Mouse (Mus musculus) CH12.LX (cell line): ENCODE data around the gene Emd. TPM values are rescaled to one million over a fixed set of nuclear protein-coding genes. Genes with fewer than 3 reads are reported as not detected.

Experiments used
- DNase-seq: peaks from one replicate; pipeline ENCODE4 v3.0.0-alpha.2; 2013; ENCODE audit errors: extremely low read depth
- H3K27ac ChIP-seq: 2 replicates; pipeline ENCODE4 v1.5.1; 2012; ENCODE audit warnings: low read depth, mild to moderate bottlenecking, control low read depth, moderate library complexity; ENCODE audit not compliant: insufficient read depth
- H3K27me3 ChIP-seq: replicated peaks from 2 replicates; pipeline ENCODE3; 2012; ENCODE audit warnings: inconsistent platforms
- H3K36me3 ChIP-seq, 2 experiments: replicated peaks in 1 of 2; 2 replicates each; pipeline versions ENCODE3 to v1.6.1; 2012; ENCODE audit warnings: inconsistent platforms in 1 of 2, low read length in 1 of 2, mild to moderate bottlenecking in 1 of 2, mixed read lengths in 1 of 2, moderate library complexity in 1 of 2; ENCODE audit not compliant: control insufficient read depth in 1 of 2, insufficient read depth in 1 of 2
- H3K4me1 ChIP-seq, 2 experiments: 2 replicates each; pipeline ENCODE4 v1.6.1; 2012; ENCODE audit warnings: inconsistent platforms in 1 of 2, moderate library complexity in 1 of 2; ENCODE audit not compliant: insufficient read depth in 2 of 2, control insufficient read depth in 1 of 2
- H3K4me2 ChIP-seq: 2 replicates; pipeline ENCODE4 v1.6.1; 2012; ENCODE audit warnings: low read depth, mild to moderate bottlenecking, control low read depth; ENCODE audit not compliant: poor library complexity, insufficient read depth, severe bottlenecking
- H3K4me3 ChIP-seq, 3 experiments: fragments of 150-350 bp in 1 of 3; sonication (generic) in 1 of 3; replicated peaks in 1 of 3; 2 replicates each; pipeline versions ENCODE3 to v1.5.1; 2011 to 2012; ENCODE audit warnings: low read depth in 2 of 3, low read length in 2 of 3, mild to moderate bottlenecking in 2 of 3, moderate library complexity in 2 of 3, control low read depth in 1 of 3, improper control_type of control experiment in 1 of 3, inconsistent platforms in 1 of 3, mixed read lengths in 1 of 3; ENCODE audit not compliant: poor library complexity in 1 of 3
- H3K79me2 ChIP-seq: replicated peaks from 2 replicates; pipeline ENCODE4 v1.6.1; 2012; ENCODE audit warnings: mild to moderate bottlenecking, moderate library complexity; ENCODE audit not compliant: control insufficient read depth, poor library complexity, insufficient read depth, severe bottlenecking; ENCODE audit errors: extremely low read depth
- H3K9ac ChIP-seq: 2 replicates; pipeline ENCODE4 v1.6.1; 2012; ENCODE audit warnings: low read depth, mild to moderate bottlenecking, control low read depth, moderate library complexity; ENCODE audit not compliant: insufficient read depth
- H3K9me3 ChIP-seq: replicated peaks from 2 replicates; pipeline ENCODE3; 2012; ENCODE audit warnings: low read length, inconsistent platforms, mixed read lengths
- BHLHE40 ChIP-seq: IDR thresholded peaks from 2 replicates; pipeline ENCODE4 v1.6.1; 2011; ENCODE audit warnings: mild to moderate bottlenecking, low read depth, low read length, improper control_type of control experiment
- CHD1 ChIP-seq: IDR thresholded peaks from 2 replicates; pipeline ENCODE4 v1.6.1; 2012; ENCODE audit warnings: low read depth, low read length, improper control_type of control experiment, inconsistent platforms
- CHD2 ChIP-seq: IDR thresholded peaks from 2 replicates; pipeline ENCODE4 v1.6.1; 2011; ENCODE audit warnings: low read length, improper control_type of control experiment
- ELF1 ChIP-seq: IDR thresholded peaks from 2 replicates; pipeline ENCODE4 v1.6.1; 2014; ENCODE audit warnings: low read depth, mild to moderate bottlenecking, inconsistent platforms, low read length, improper control_type of control experiment
- EP300 ChIP-seq: IDR thresholded peaks from 2 replicates; pipeline ENCODE4 v1.6.1; 2011; ENCODE audit warnings: low read length, improper control_type of control experiment
- ETS1 ChIP-seq: conservative IDR thresholded peaks from 2 replicates; pipeline ENCODE4 v1.6.1; 2012; ENCODE audit warnings: low read depth, mild to moderate bottlenecking, inconsistent platforms, low read length, improper control_type of control experiment, moderate library complexity
- GABPA ChIP-seq: IDR thresholded peaks from 2 replicates; pipeline ENCODE4 v1.6.1; 2012; ENCODE audit warnings: low read depth, low read length, improper control_type of control experiment, inconsistent platforms; ENCODE audit not compliant: insufficient replicate concordance
- IRF4 ChIP-seq: IDR thresholded peaks from 2 replicates; pipeline ENCODE4 v1.6.1; 2014; ENCODE audit warnings: low read depth, mild to moderate bottlenecking, inconsistent platforms, low read length, improper control_type of control experiment
- JUN ChIP-seq: IDR thresholded peaks from 2 replicates; pipeline ENCODE4 v1.6.1; 2011; ENCODE audit warnings: low read depth, mild to moderate bottlenecking, low read length, improper control_type of control experiment, moderate library complexity; ENCODE audit not compliant: insufficient read depth
- JUND ChIP-seq: conservative IDR thresholded peaks from 2 replicates; pipeline ENCODE4 v1.6.1; 2011; ENCODE audit warnings: low read depth, low read length, improper control_type of control experiment
- KAT2A ChIP-seq: IDR thresholded peaks from 2 replicates; pipeline ENCODE4 v1.6.1; 2012; ENCODE audit warnings: low read length, improper control_type of control experiment, inconsistent platforms; ENCODE audit not compliant: insufficient replicate concordance
- MAX ChIP-seq: IDR thresholded peaks from 2 replicates; pipeline ENCODE4 v1.6.1; 2011; ENCODE audit warnings: low read length, improper control_type of control experiment
- MAZ ChIP-seq: IDR thresholded peaks from 2 replicates; pipeline ENCODE4 v1.6.1; 2012; ENCODE audit warnings: low read depth, mild to moderate bottlenecking, inconsistent platforms, low read length, improper control_type of control experiment, moderate library complexity
- MEF2A ChIP-seq: IDR thresholded peaks from 2 replicates; pipeline ENCODE4 v1.6.1; 2014; ENCODE audit warnings: low read depth, mild to moderate bottlenecking, inconsistent platforms, low read length, improper control_type of control experiment, borderline replicate concordance
- MXI1 ChIP-seq: IDR thresholded peaks from 2 replicates; pipeline ENCODE4 v1.6.1; 2011; ENCODE audit warnings: mild to moderate bottlenecking, low read depth, low read length, improper control_type of control experiment
- MYC ChIP-seq: IDR thresholded peaks from 2 replicates; pipeline ENCODE4 v1.6.1; 2011; ENCODE audit warnings: low read depth, mild to moderate bottlenecking, improper control_type of control experiment, low read length
- NELFE ChIP-seq: IDR thresholded peaks from 2 replicates; pipeline ENCODE4 v1.6.1; 2011; ENCODE audit warnings: low read depth, low read length, improper control_type of control experiment
- NRF1 ChIP-seq: IDR thresholded peaks from 2 replicates; pipeline ENCODE4 v1.6.1; 2014; ENCODE audit warnings: low read depth, mild to moderate bottlenecking, inconsistent platforms, low read length, improper control_type of control experiment, moderate library complexity
- PAX5 ChIP-seq: IDR thresholded peaks from 2 replicates; pipeline ENCODE4 v1.6.1; 2012; ENCODE audit warnings: low read length, inconsistent platforms, mixed read lengths
- POLR2A ChIP-seq: IDR thresholded peaks from 2 replicates; pipeline ENCODE4 v1.6.1; 2011; ENCODE audit warnings: low read depth, mild to moderate bottlenecking, improper control_type of control experiment, low read length
- POLR2AphosphoS2 ChIP-seq: IDR thresholded peaks from 2 replicates; pipeline ENCODE4 v1.6.1; 2011; ENCODE audit warnings: low read depth, low read length, improper control_type of control experiment
- RAD21 ChIP-seq: IDR thresholded peaks from 2 replicates; pipeline ENCODE4 v1.6.1; 2011; ENCODE audit warnings: low read depth, mild to moderate bottlenecking, low read length, improper control_type of control experiment, moderate library complexity
- RCOR1 ChIP-seq: conservative IDR thresholded peaks from 2 replicates; pipeline ENCODE4 v1.6.1; 2012; ENCODE audit warnings: low read depth, mild to moderate bottlenecking, inconsistent platforms, low read length, improper control_type of control experiment
- SMC3 ChIP-seq: IDR thresholded peaks from 2 replicates; pipeline ENCODE4 v1.6.1; 2011; ENCODE audit warnings: low read depth, low read length, improper control_type of control experiment
- TCF12 ChIP-seq: IDR thresholded peaks from 2 replicates; pipeline ENCODE4 v1.6.1; 2014; ENCODE audit warnings: low read depth, mild to moderate bottlenecking, inconsistent platforms, low read length, improper control_type of control experiment
- USF1 ChIP-seq: IDR thresholded peaks from 2 replicates; pipeline ENCODE4 v1.6.1; 2014; ENCODE audit warnings: low read depth, mild to moderate bottlenecking, inconsistent platforms, low read length, improper control_type of control experiment
- ZKSCAN1 ChIP-seq: IDR thresholded peaks from 2 replicates; pipeline ENCODE4 v1.6.1; 2012; ENCODE audit warnings: low read depth, inconsistent platforms, low read length, improper control_type of control experiment, borderline replicate concordance
- ZMIZ1 ChIP-seq: IDR thresholded peaks from 2 replicates; pipeline ENCODE4 v1.6.1; 2012; ENCODE audit warnings: low read depth, mild to moderate bottlenecking, inconsistent platforms, low read length, improper control_type of control experiment
- ZNF384 ChIP-seq: IDR thresholded peaks from 2 replicates; pipeline ENCODE4 v1.6.1; 2012; ENCODE audit warnings: low read depth, low read length, improper control_type of control experiment, inconsistent platforms
- dilution Hi-C: fragments of 300-500 bp; cut with MboI; formaldehyde crosslinking; loops from 2 replicates; pipeline ENCODE4 v1.14.3; 2020; ENCODE audit warnings: low sequenced_read_pairs; ENCODE audit not compliant: extremely low pct_unique_long_range_greater_than_20kb, extremely low pct_ligation_motif_present
- in situ Hi-C: fragments of 300-500 bp; cut with MboI; formaldehyde crosslinking; loops from 3 replicates; pipeline ENCODE4 v1.14.3; 2019; ENCODE audit warnings: low sequenced_read_pairs, low pct_ligation_motif_present, low pct_unique_long_range_greater_than_20kb, mixed read lengths
- polyA plus RNA-seq: library from polyadenylated mRNA; unstranded; fragments of >175 nt; gene quantifications from 2 replicates; pipeline ENCODE4 v1.2.1, GENCODE M21; 2012; ENCODE audit warnings: low read depth; ENCODE audit not compliant: insufficient read length
- total RNA-seq, 2 experiments: library from RNA; depleted of rRNA; stranded (reverse); fragments of 300-350 nt in 1 of 2; fragments of >200 nt in 1 of 2; gene quantifications; 2 replicates each; pipeline ENCODE4 v1.2.3; 2012 to 2014

Gene Emd
- total and polyA plus RNA-seq, 3 experiments, result 65.4 to 132 (median 99.4) TPM

DNA sequence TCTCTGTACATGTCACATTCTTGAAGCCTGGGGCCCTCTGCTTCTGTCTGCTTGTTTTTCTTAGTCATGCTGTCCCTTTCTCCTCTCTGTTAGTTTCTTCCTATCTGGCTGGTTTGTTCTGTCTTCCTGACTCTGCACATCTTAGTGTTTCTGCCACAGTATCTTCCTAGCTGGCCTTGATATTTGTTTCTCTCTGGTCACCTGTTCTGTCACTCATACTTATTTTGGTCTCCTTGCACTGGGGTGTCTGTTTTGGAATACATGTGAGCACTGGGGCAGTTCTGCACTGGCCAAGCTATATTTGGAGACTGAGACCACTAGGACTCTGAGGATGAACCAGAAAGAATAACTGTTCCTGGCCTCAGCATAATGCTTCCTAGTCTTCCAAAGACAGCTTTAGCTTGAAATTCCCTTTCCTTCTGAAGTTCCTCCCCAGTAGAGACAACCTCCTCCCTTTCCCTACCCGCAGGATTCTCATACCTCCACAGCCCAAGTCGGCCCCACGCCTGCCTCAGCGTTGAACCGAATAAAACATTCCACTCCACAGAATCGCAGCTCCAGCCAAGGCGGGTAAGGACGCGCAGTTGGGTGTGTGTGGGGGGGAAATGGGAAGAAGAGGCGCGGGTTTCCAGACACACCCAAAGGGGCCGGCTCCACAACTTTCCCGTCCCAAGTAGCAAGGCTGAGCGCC, 26.7 kb downstream of the Emd start:
- peak overlapping the region; percentile 31; the same call in 1 of the 2 replicates for H3K9ac ChIP-seq
- in situ Hi-C loops (no loop called here), dilution Hi-C loops (no loop called here)
- TF ChIP-seq PAX5, result no peak
- TF ChIP-seq RAD21, result no peak
- TF ChIP-seq JUN, result no peak
- no peak for TF ChIP-seq MAZ
- TF ChIP-seq MXI1, result no peak
- TF ChIP-seq KAT2A, result no peak
- no peak for TF ChIP-seq EP300
- no peak for TF ChIP-seq IRF4
- TF ChIP-seq POLR2AphosphoS2, result no peak
- no peak for TF ChIP-seq POLR2A
- TF ChIP-seq MEF2A, result no peak
- TF ChIP-seq ZMIZ1, result no peak
- no peak for TF ChIP-seq ZKSCAN1
- H3K27ac ChIP-seq, result no peak overlapping the region
- peak overlapping the region; percentile 77 for H3K4me2 ChIP-seq
- peaks cover 0 to 10% of the 10 kb centered on the region in 2 experiments; a peak in 2 of 4 replicates for H3K4me1 ChIP-seq
- H3K27me3 ChIP-seq, result no peaks in the 10 kb centered on the region
- DNase-seq, result no peak
- peak overlapping the region; percentile 71 to 97 (median 76) for H3K4me3 ChIP-seq
- H3K36me3 ChIP-seq, result peaks cover 0 to 14% of the 10 kb centered on the region in 2 experiments
- peaks cover 11% of the 10 kb centered on the region for H3K79me2 ChIP-seq
- H3K9me3 ChIP-seq, result no peaks in the 10 kb centered on the region

DNA sequence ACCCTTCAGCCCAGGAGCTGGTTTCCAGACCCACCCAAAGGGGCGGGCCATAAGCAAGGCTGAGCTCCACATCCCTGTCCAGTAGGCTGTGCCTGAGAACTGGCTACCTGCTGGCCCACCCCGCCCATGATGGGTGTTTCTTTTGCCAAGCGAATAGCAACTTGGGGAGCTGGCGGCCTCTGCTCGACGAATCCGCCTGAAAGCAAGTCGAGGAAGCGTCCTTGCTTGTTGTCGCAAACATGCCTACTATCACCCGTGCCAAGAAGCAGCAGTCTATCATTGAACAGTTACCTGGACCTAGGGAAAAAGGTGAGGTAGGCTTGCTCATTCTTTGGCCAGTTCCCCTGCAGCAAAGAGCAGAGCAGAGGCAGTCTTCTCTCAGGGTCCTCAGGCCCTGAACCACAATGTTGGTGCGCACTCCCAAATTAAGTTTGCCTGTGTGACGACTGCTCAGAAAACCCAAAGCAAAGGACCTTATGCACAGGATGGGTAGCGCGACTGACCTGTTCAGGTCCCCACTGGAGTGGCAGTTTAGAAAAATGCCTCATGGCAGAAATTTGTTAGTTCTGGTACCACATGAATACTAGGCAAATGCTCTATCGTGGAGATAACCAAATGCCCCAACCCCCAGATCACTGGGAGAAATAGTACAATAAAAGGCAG, 27.4 kb downstream of the Emd start, which contains the start of the genes Taz and Dnase1l1:
Taz (plus strand) TSS at position 181 of the 663 bp plus-strand sequence.
Dnase1l1 (minus strand) TSS at position 606 of the 663 bp plus-strand sequence.
- peak; percentile 77 for DNase-seq
- in situ Hi-C loops, result no loop called here

More for the DNA sequence above, 27.4 kb downstream of the Emd start, which contains the start of the genes Taz and Dnase1l1:
- Histone ChIP-seq H3K27me3 (no peaks in the 10 kb centered on the region), H3K9me3 (no peaks in the 10 kb centered on the region), H3K4me2 (peak within 1 kb of the TSS; percentile 78), H3K9ac (peak within 1 kb of the TSS; percentile 93), H3K27ac (peak within 1 kb of the TSS; percentile 80), H3K4me3 (peak within 1 kb of the TSS; percentile 71 to 97 (median 76)), H3K4me1 (peaks cover 0 to 10% of the 10 kb centered on the region in 2 experiments; a peak in 2 of 4 replicates), H3K79me2 (peaks cover 11% of the 10 kb centered on the region), H3K36me3 (peaks cover 0 to 16% of the 10 kb centered on the region in 2 experiments)
- TF ChIP-seq MYC (no peak), BHLHE40 (no peak), CHD2 (no peak), MAX (no peak), ZKSCAN1 (no peak), SMC3 (no peak), MEF2A (no peak), ETS1 (no peak), USF1 (no peak), EP300 (no peak), GABPA (no peak), JUND (no peak), TCF12 (0 out of 2 replicates have a peak, but pooled peaks have one; percentile 11), CHD1 (peak; percentile 62; the same call in 1 of the 2 replicates), NELFE (peak; percentile 43; the same call in 1 of the 2 replicates), ZMIZ1 (no peak), POLR2A (peak; percentile 56), PAX5 (no peak), MXI1 (no peak; the same call in 1 of the 2 replicates), NRF1 (no peak), ZNF384 (no peak), RCOR1 (no peak), ELF1 (no peak)
- dilution Hi-C loops, result no loop called here
